Mouse (Mus musculus) forebrain, embryonic 11.5 days (tissue): ENCODE data around the gene Sptlc3. TPM values are rescaled to one million over a fixed set of nuclear protein-coding genes. Genes with fewer than 3 reads are reported as not detected.

Experiments
- ATAC-seq: fragments of 200-750 bp; cut with Nextera tagmentation; replicated peaks from 2 replicates; pipeline ENCODE4 v1.8.0; 2017; ENCODE audit warnings: moderate TSS enrichment; ENCODE audit not compliant: low FRiP score
- DNase-seq: peaks from one replicate; pipeline ENCODE4 v3.0.0-alpha.2; 2017; ENCODE audit warnings: low spot score
- H3K27ac ChIP-seq: fragments of 300-500 bp; sonication (generic); 2 replicates; pipeline ENCODE4 v1.5.1; 2014; ENCODE audit warnings: low read depth, low read length
- H3K27me3 ChIP-seq: fragments of 300-500 bp; sonication (generic); 2 replicates; pipeline ENCODE4 v1.6.1; 2014; ENCODE audit warnings: mild to moderate bottlenecking, low read length, mixed read lengths; ENCODE audit not compliant: control insufficient read depth, insufficient read depth
- H3K36me3 ChIP-seq: fragments of 300-500 bp; sonication (generic); 2 replicates; pipeline ENCODE4 v1.6.1; 2014; ENCODE audit warnings: mild to moderate bottlenecking, low read length, moderate library complexity, mixed read lengths; ENCODE audit not compliant: control insufficient read depth, insufficient read depth
- H3K4me1 ChIP-seq: fragments of 300-500 bp; sonication (generic); replicated peaks from 2 replicates; pipeline ENCODE4 v1.6.1; 2014; ENCODE audit warnings: low read length, mixed read lengths; ENCODE audit not compliant: control insufficient read depth, insufficient read depth
- H3K4me2 ChIP-seq: fragments of 300-500 bp; sonication (generic); 2 replicates; pipeline ENCODE4 v1.6.1; 2014; ENCODE audit warnings: low read depth, mild to moderate bottlenecking, low read length, moderate library complexity, mixed read lengths; ENCODE audit not compliant: severe bottlenecking
- H3K4me3 ChIP-seq: fragments of 300-500 bp; sonication (generic); 2 replicates; pipeline ENCODE4 v1.5.1; 2014; ENCODE audit warnings: low read depth, low read length
- H3K9ac ChIP-seq: fragments of 300-500 bp; sonication (generic); 2 replicates; pipeline ENCODE4 v1.6.1; 2014; ENCODE audit warnings: low read length
- H3K9me3 ChIP-seq: fragments of 300-500 bp; sonication (generic); 2 replicates; pipeline ENCODE4 v1.6.1; 2016; ENCODE audit warnings: low read length, mixed read lengths; ENCODE audit not compliant: control insufficient read depth
- WGBS: fragments of 180-500 bp; shearing (Covaris S2); extraction: QIAGEN DNeasy Blood & Tissue Kit; methylation state at CpG from one replicate; pipeline ENCODE4 v1.1.7; 2014; 5-methylcytosine and 5-hydroxymethylcytosine counted together
- polyA plus RNA-seq: library from polyadenylated mRNA; unstranded; fragments of >200 nt; fragmentation: Nextera tagmentation; extraction: Ambion mirVana; gene quantifications from 2 replicates; pipeline ENCODE4 v1.2.1, GENCODE M21; 2014

The Sptlc3 gene
- polyA plus RNA-seq, 1 experiment from 2014 or later = not detected

GRCm38 (mm10) chr2:139612410-139613107, 118.8 kb downstream of the Sptlc3 start:
- ATAC-seq (no peak), DNase-seq (no peak)
- no peaks in the 10 kb centered on the region; the same call in none of the 2 replicates for H3K27me3 ChIP-seq
- H3K27ac ChIP-seq = no peak overlapping the region
- H3K4me2 ChIP-seq = no peak overlapping the region
- H3K9me3 ChIP-seq = no peaks in the 10 kb centered on the region
- peaks cover 12% of the 10 kb centered on the region for H3K4me1 ChIP-seq
- H3K4me3 ChIP-seq = no peak overlapping the region
- H3K9ac ChIP-seq = no peak overlapping the region
- WGBS = 75% methylated on average over 10 of the region's 10 CpGs
- no peaks in the 10 kb centered on the region for H3K36me3 ChIP-seq

- Histone ChIP-seq H3K36me3 (no peaks in the 10 kb centered on the region), H3K4me1 (no peaks in the 10 kb centered on the region), H3K27ac (no peak overlapping the region), H3K9me3 (no peaks in the 10 kb centered on the region), H3K9ac (no peak overlapping the region), H3K4me3 (no peak overlapping the region), H3K4me2 (no peak overlapping the region), H3K27me3 (no peaks in the 10 kb centered on the region)
- ATAC-seq (no peak), DNase-seq (no peak)
- WGBS = 67% methylated on average over 1 of the region's 1 CpGs
Measured at GRCm38 (mm10) chr2:139626496-139626895, 132.8 kb downstream of the Sptlc3 start.

DNA sequence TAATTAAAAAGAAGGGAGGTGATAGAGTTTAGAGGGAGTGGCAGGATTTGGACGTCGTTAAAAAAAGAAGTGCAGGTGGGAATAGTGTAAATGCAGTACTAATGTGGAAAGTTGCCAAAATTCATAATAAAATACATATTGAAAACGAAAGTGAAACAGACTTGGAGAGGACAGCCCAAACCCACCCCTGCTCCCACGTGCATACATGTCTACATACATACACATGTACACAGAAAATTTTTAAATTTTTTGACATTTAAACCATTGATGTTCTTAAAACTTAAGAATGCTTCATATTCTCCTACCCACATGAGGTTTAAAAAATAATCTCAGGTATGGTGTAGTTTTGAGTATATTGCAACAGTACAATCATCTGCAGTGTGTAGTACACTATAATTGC, 135.0 kb downstream of the Sptlc3 start:
- Histone ChIP-seq H3K36me3 (no peaks in the 10 kb centered on the region), H3K4me2 (no peak overlapping the region), H3K27me3 (no peaks in the 10 kb centered on the region), H3K9me3 (no peaks in the 10 kb centered on the region), H3K4me3 (no peak overlapping the region), H3K9ac (no peak overlapping the region), H3K4me1 (no peaks in the 10 kb centered on the region), H3K27ac (no peak overlapping the region)
- DNase-seq (no peak), ATAC-seq (no peak)
- 86% methylated on average over 4 of the region's 4 CpGs for WGBS

- Histone ChIP-seq H3K27ac (no peak overlapping the region), H3K27me3 (no peaks in the 10 kb centered on the region), H3K9me3 (no peaks in the 10 kb centered on the region), H3K36me3 (no peaks in the 10 kb centered on the region), H3K4me2 (no peak overlapping the region), H3K4me1 (no peaks in the 10 kb centered on the region), H3K9ac (no peak overlapping the region), H3K4me3 (no peak overlapping the region)
- WGBS = 83% methylated on average over 3 of the region's 3 CpGs
- DNase-seq = no peak
- ATAC-seq = no peak
Measured at GRCm38 (mm10) chr2:139629653-139630052, 135.9 kb downstream of the Sptlc3 start.

DNA sequence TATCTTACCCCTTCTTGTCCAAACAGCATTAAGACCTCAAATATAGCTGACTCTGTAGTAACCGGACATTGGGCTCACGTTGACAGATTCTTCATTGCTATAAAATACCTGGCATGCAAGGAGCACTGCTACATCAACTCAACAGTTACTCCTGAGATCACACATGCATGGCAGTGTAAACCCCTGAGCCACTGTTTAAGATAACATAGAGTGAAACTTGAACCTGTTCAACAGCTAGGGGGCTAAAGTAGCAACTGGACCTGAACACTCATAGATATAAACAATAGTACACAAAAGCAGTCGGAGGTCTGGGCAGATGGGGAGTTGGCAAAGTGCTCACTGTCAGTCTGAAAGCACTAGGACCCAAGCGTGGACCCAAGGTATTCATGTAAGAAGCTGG, 140.8 kb downstream of the Sptlc3 start:
- 79% methylated on average over 4 of the region's 4 CpGs for WGBS
- no peak for ATAC-seq
- H3K27me3 ChIP-seq = no peaks in the 10 kb centered on the region
- H3K27ac ChIP-seq = no peak overlapping the region
- no peak overlapping the region for H3K9ac ChIP-seq
- no peaks in the 10 kb centered on the region for H3K36me3 ChIP-seq
- H3K4me1 ChIP-seq = no peaks in the 10 kb centered on the region
- no peak for DNase-seq
- no peak overlapping the region for H3K4me2 ChIP-seq
- no peaks in the 10 kb centered on the region for H3K9me3 ChIP-seq
- no peak overlapping the region for H3K4me3 ChIP-seq

DNA sequence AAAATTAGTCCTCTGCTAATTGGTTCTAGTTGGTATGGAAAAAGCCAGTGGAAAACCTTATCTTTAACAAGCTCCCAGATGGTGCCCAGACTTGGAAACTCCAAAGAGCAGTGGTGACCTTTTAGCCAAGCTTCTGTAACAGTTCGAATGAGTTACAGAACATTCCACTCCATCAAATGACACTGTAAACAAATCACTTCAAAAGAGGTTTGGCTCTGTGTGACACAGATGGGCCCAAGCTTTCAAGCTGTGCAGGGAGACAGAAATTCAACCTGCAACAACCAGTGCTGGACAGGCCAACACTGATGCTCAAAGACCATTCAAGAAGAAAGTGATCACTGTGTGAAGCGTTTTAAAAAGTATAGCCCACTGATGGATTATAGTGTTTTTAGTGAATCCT, 144.1 kb downstream of the Sptlc3 start:
- H3K9ac ChIP-seq = no peak overlapping the region
- WGBS = 68% methylated on average over 2 of the region's 2 CpGs
- H3K4me2 ChIP-seq = no peak overlapping the region
- H3K9me3 ChIP-seq = no peaks in the 10 kb centered on the region
- H3K4me3 ChIP-seq = no peak overlapping the region
- no peaks in the 10 kb centered on the region for H3K27me3 ChIP-seq
- no peak for DNase-seq
- no peaks in the 10 kb centered on the region for H3K4me1 ChIP-seq
- no peak overlapping the region for H3K27ac ChIP-seq
- no peak for ATAC-seq
- no peaks in the 10 kb centered on the region for H3K36me3 ChIP-seq

GRCm38 (mm10) chr2:139641757-139642385, 148.2 kb downstream of the Sptlc3 start:
- DNase-seq (no peak), ATAC-seq (no peak)
- Histone ChIP-seq H3K4me2 (no peak overlapping the region), H3K36me3 (no peaks in the 10 kb centered on the region), H3K9ac (no peak overlapping the region), H3K4me1 (no peaks in the 10 kb centered on the region), H3K9me3 (no peaks in the 10 kb centered on the region), H3K27ac (no peak overlapping the region), H3K4me3 (no peak overlapping the region), H3K27me3 (no peaks in the 10 kb centered on the region)
- WGBS = 50% methylated on average over 7 of the region's 7 CpGs

DNA sequence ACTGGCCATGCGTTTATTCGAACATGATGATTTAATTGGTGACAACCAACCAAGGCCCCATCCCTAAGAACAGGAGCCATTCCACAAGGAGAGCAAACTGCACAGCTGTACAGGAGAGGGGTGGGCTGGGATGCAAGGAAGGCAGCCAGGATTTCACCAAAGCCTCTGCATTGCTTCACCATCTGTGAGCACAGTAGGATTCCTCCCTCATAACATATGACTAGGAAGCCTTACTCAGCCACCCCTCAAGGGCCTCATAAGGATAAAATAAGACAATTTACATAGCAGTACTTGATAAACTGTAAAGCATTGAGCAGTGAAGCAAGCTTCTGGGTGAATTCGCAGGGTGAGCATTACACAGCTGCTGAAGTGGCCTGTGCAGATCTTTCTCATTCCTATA, 155.8 kb downstream of the Sptlc3 start:
- H3K9ac ChIP-seq = no peak overlapping the region
- H3K36me3 ChIP-seq = no peaks in the 10 kb centered on the region
- no peak for ATAC-seq
- peaks cover 4% of the 10 kb centered on the region; the same call in 1 of the 2 replicates for H3K27me3 ChIP-seq
- H3K4me3 ChIP-seq = no peak overlapping the region
- no peak overlapping the region for H3K4me2 ChIP-seq
- no peak for DNase-seq
- no peaks in the 10 kb centered on the region for H3K4me1 ChIP-seq
- H3K9me3 ChIP-seq = no peaks in the 10 kb centered on the region
- no peak overlapping the region for H3K27ac ChIP-seq
- WGBS = 88% methylated on average over 3 of the region's 3 CpGs

- no peak overlapping the region for H3K4me3 ChIP-seq
- H3K4me1 ChIP-seq = no peaks in the 10 kb centered on the region
- H3K9ac ChIP-seq = no peak overlapping the region
- 34% methylated on average over 4 of the region's 4 CpGs for WGBS
- H3K9me3 ChIP-seq = no peaks in the 10 kb centered on the region
- no peaks in the 10 kb centered on the region for H3K36me3 ChIP-seq
- H3K4me2 ChIP-seq = no peak overlapping the region
- ATAC-seq = peak; percentile 66
- no peak overlapping the region for H3K27ac ChIP-seq
- DNase-seq = no peak
- peaks cover 21% of the 10 kb centered on the region for H3K27me3 ChIP-seq
Measured at GRCm38 (mm10) chr2:139656750-139657149, 163.0 kb downstream of the Sptlc3 start.
